Mouse (Mus musculus): ENCODE data around the gene Colca2.
A peak's percentile ranks its signal among the peaks of the same experiment; 100 is the strongest.

Gene Colca2

DNA sequence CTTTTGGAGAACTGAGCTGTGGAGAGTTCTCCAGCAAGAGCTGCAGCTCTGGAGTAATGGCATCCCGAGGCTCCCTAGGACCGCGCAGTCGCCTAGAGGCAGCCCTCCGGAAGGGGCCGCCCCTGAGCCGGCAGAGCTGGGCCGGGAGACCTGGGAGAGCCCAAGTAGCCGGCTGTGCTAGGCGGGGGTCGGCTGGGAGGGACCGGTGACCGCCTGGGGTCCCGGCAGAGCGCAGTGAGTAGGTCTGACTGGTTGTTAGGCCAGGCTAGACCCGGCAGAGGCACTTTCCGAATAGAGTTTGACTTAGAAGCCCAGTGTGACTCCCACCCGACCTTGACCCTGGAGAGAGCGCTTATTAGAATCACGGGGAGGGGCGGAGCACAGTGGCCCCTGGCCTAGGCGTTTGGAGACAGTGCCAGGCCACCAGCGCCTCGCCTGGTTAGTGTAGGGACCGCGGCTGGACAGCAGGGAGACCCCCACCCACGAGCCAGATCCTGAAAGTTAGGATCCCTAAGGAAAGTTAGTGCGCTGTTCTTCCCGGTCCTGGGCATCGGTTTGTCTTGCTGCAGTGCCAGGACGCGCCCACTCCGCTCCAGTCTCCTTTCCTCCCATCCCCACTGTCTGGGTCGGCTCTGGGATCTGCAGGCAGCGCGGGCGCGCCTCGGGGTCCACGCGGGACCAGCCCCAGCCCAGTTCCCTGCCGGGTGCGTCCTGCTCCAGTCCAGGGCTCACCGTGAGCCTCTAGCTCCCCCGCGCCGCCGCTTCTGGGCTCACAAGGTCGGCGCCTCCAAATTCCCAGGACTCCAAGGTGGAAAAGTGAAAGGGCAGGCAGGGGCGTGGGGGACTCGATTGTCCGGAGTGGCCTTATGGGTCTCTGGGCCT lies at the start of gene Colca2:
TSS of gene Colca2 (minus strand) at position 70 of the 882 bp plus-strand sequence.
- peak; percentile 89 to 93 for DNase-seq

DNA sequence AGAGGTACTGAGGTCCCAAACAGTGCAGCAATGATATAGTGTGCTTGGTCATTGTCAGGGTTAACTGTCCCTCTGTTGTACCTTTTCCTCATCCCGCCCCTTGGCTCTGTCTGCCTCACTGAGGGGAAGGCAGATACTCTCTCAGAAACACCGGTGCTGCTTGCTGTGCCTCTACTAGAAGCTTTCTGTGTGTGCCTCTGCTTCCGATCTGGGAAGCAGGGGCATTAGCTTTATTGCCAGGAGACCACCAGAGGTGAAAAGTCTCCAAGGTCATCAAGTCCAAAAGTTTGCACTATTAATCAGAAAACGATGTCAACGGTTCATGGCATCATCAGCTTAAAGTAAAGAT lies 49.2 kb upstream of the Colca2 start:
- DNase-seq: no peak

DNA sequence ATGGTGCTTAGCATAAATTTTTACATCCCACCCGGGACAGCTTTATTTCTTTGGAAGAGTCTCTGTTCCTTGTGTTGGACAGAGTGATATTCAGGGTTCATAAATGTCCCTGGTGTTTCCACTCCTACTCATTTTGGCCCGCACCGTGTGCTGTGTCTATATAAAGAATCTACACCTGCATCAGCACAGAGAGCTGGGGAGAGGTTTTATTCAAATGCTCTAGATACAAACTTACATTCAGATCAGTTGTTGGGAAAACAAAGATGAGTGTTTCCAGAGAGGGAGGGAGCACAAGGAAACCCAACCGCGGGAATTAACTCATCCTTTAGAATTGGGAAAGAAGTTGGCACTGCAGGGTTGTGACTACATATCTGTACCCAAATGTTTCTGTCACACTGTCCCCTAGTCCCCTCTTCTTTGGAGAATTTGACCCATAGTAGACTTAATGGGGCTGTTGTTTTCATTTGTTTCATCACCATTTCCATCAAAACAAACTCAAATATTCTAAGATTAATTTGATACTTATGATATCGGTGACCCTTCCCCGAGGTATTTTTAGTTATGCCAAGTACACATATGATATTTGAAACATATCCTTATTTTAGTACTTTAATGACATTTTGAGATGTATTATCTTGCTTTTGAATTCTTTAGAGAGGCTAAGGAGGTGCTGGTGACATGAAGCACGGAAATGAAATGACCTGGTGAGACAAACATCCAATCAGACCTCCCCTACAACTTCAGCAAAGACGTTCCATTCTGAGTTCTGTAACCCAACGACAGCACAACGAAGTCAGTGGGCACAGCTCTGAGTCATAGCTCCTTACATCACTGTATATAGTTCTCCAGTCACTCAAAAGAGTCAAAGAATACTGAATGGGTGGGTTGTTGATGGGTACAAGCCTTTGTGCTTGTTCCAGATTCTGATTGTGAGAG lies 48.5 kb upstream of the Colca2 start:
- no peak for DNase-seq

- DNase-seq: no peak
These were observed 46.2 kb upstream of the Colca2 start for GRCm38 (mm10) chr9:51324406-51325065.

- DNase-seq: no peak
These were observed 41.7 kb upstream of the Colca2 start for GRCm38 (mm10) chr9:51320096-51320495.

DNA sequence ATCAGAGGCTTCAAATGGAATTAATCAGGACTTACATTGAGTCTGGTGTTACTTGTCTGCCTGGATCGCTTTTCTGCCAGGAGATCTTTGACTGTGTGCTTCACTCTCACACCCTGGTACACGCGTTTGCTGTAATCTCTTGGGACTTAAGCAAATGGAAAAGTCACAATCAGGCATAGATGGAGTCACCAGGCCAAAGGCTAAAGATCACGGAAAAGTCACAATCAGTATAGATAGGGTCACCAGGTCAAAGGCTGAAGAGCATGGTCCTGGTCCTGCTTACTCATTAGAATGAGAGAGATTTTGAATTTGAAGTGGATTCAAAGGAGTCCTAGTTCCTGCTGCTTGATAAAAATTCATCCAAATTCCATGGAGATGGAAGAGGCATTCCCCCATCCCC lies 39.9 kb upstream of the Colca2 start:
- no peak for DNase-seq

DNA sequence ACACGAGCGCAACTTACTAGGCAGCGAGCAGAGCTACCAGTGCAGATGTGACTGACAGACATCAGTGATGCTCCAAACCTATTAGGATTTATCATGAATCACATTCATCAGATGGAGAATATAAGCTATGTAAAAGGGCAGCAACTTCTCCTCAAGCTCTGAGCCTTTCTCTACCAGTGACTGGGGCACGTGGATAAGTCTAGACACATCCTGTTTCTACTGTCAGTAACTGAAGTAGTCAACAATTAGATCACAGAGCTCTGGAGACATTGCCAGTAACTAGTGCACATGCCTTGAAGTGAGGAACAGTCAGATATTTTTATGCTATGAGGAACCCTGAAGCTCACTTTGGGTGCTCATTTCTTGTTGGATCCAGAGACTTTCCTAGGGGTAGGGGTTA lies 39.0 kb upstream of the Colca2 start:
- DNase-seq: no peak

DNA sequence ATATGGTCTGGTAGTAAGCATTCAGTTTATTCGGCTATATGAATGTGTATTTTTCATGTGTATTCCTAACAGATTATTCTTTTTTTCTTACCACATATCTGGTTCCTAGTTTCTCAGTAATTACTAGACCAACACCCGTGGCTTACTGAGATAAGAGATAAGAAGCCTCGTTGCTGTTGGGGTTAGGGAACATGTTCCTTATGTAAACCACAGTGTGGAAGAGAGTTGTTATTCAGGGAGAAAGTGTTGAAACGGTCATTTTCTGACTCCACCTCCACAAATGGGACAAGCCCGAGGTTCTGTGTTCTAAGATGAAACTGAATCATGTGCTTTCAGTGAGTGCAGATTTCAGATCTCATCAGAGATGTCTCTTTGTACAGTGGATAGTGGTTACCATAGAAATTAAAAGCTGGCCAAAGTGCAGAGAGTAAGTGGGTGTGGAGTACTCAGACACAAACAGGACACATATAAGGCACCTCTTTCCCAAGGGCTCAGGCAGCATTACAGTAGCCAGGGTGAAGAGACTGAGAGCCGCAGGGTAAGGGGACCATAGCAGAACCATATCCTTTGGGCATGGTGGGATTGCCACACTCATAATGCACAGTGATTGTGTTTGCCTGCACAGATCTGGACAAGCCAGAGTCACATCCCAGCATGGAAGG lies 37.2 kb upstream of the Colca2 start:
- no peak for DNase-seq

DNA sequence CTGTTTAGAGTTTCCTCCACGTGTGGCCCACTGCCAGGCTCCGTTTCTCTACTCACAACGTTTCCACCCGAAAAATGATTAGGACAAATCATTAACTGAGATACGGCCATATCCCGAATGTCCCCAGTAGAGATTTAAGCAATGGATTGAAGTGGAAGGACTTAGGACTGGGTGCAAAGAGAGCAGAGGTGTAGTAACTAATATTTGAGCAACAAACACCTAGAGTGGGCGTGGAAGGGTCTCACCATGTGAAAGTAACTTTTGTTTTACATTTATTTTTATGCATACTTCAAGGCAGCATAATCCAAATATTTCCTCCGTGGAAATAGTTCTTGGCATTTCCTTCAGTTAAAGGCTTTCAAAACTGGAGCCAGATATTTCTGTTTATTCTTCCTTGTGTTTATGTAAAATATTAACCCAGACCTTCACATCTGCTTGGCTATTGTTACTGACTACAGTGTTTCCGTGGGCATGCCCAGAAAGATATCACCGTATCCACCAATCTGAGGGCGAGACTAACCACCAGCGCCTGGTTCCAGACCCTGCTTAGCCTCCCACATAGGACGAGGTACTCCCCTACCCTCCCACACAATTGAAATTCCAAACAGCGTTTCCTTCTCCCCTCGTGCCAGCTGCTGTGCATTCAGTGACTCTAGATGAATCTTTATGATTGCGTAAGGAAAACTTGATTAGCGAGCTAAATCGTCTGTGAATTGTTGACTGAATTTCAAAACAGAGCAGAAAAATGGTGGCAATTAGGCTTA lies 34.4 kb upstream of the Colca2 start:
- peak; percentile 36 for DNase-seq

- DNase-seq: no peak
These were observed 32.1 kb upstream of the Colca2 start for GRCm38 (mm10) chr9:51310515-51310914.

DNA sequence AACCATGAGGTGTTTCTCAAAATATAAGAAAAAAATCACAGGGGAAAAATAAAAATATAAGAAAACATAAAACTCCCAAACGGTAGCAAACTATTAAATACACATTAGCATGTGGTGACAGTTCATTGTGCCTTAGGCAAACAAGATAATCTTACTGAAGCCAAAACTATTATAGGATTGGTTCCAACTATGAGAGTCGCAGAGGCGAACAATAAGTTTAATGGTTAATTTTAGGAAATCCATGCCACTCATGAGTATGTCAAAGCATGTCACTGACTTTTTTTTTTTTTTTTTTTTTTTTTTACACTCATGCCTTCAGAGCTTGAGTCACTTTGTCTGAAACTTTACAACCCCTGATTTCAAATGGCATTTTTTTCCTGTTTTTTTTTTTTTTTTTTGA lies 28.0 kb upstream of the Colca2 start:
- no peak for DNase-seq

- no peak for DNase-seq
These were observed 26.8 kb upstream of the Colca2 start for GRCm38 (mm10) chr9:51305146-51305545.

DNA sequence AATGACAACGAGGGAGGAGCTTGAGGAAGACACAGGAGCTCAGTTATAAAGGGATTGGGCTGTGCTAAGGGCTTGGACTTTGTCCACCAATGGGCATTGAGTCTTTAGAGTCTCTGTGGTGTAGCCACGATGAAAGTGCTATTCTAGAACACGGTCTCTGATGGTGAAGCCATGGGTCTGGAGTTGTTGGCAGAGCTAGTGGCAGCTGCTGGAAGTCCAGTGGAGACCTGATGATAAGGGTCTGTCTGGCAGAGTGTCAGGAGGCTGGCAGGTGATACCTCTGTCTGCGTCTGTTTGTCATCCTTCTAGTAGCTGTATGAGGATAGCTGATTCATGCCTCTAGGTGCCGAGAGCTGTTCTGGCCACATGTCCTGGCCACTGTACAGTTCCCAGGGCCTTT lies 25.6 kb upstream of the Colca2 start:
- DNase-seq: no peak

DNA sequence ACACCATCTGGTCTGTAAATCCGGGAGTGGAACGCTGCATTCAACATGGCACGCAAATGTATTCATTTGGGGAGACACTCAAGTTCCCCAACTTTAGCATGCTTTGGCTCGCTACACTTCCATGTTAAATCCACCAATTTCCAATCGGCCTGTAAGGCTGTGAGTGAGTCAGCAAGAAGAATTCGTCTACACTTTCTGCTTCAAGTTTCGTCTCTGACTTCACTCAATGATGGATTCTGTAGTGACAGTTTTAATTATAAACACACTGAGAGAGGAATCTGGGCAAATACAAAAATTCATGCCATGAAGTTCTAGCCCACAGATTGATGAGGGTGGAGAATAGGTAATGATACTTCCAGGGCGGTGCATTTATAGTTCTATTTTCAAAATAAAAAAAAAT lies 15.2 kb upstream of the Colca2 start:
- no peak for DNase-seq

- DNase-seq: peak; percentile 77 to 82
These were observed 14.3 kb upstream of the Colca2 start for GRCm38 (mm10) chr9:51292674-51293073.

DNA sequence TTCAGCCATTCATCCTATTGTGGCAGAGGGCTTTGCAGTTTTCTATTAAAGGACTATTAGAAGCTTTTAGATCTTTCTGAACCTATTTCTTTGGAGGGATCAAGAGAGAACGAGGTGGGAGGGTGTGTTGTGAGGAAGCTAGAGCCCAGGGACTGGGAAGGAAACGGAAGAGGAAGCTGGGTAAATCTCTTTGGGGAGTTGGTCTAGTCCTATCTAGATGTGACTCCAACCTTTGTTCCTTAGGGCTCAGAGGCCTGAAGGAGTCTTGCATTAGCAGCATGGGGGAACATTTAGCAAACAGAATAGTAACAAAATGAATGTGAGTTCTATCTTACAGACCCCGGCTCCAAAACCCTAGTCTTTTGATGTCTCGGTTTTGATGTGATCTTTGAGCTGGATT lies 12.6 kb upstream of the Colca2 start:
- no peak for DNase-seq

- DNase-seq: no peak
These were observed 7.7 kb upstream of the Colca2 start for GRCm38 (mm10) chr9:51286079-51286478.

DNA sequence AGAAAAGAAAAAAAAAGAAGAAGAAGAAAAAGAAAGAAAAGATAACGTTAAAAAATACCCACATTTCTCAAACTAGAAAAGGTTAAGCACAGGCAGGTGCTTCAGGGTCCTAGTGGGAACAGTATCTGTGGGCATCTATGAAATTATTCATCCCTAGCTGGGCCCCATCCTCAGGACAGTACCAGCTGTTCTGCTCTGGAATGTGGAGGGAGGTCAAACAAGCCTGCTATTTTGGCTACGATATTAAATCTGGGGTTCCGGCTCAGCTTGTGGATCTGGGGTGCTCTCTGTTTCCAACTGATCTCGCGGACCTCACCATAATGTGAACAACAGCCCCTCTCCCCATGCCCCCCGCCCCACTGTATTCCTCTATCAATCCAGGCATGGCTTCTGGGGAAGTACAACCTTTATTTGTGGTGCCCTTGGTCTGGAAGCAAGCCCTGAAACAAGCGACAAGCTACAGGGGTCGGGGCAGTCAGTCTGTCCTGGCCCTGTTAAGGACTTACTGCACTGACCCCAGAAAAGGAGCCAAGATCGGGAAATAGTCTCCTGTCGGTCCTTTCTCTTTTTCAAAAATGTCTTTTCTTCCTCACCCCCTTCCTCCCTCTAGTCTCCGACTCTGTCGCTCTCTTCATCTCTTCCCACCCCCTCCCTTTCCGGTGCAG lies 403 bp downstream of the Colca2 start:
- DNase-seq: peak in 1 of 2 experiments; percentile 18

GRCm38 (mm10) chr9:51274678-51275077 lies 3.7 kb downstream of the Colca2 start:
- DNase-seq: no peak

DNA sequence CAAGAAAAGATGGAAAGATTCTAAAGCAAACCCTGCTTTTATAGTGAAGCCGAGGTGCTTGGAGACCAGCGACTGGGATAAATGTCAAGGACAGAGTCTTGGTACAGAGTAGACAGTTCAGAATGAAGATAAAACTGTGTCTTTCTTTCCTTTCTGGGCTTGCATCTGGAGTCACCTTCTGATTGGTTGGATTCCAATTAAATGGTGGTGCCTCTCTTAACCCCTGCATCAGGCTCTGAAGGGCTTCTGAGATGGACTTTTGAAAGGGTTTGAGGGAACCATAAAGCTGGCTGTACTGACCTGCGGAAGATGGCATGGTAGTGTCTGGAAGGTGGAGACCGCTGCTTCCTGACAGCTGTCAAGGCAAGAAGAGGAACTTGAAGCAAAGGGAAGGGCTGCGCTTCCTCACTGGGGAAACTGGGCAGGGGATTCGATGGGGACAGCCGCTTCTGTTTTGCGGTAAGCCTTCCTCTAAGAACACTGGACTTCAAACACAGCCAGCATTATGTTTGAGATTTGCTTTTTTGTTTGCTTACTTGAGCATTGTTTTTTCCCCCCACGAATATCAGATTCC lies 4.7 kb downstream of the Colca2 start:
- DNase-seq: no peak

DNA sequence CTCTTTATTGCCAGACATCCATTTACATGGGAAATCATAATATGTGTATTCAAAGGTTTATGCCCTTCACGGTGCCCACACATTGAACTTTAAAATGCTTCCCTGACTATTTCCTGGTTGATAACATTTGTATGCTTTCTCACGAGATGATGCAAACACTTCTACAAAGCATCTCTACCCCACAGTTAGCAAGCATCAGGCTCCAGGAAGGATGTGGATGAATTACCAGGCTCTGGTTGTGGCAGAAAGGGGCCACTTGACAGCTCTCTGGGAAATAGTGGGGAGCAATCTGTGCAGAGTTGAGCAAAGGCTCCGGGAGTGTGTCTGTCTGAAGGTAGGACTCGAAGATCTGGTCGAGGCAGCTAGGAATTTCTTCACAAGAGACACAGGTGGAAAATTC lies 6.3 kb downstream of the Colca2 start:
- DNase-seq: no peak
